Mouse (Mus musculus) G1E (cell line): ENCODE measurements around the gene Atp10a.
"Not testable (repeated sequence)": the region's sequence is repeated elsewhere in the genome, so short reads cannot be mapped to it uniquely, and the experiment has no call there.

Experiments
- CTCF ChIP-seq: IDR thresholded peaks from 2 replicates; pipeline ENCODE4 v1.5.1; 2012; ENCODE audit warnings: low read depth, low read length, inconsistent platforms, mixed read lengths
- GATA1 ChIP-seq: IDR thresholded peaks from 2 replicates; pipeline ENCODE4 v1.6.1; 2012; ENCODE audit warnings: borderline replicate concordance, low read length, inconsistent platforms, mixed read lengths
- TAL1 ChIP-seq: conservative IDR thresholded peaks from 2 replicates; pipeline ENCODE4 v1.6.1; 2012; ENCODE audit warnings: low read depth, low read length, inconsistent platforms, mixed read lengths

GRCm38 (mm10) chr7:58836855-58837606 is 181.1 kb downstream of the Atp10a start:
- TF ChIP-seq CTCF, TAL1, GATA1: not testable (repeated sequence)
